Mouse (Mus musculus) heart, embryonic 16.5 days (tissue): ENCODE measurements at regions not wholly inside any gene's neighbourhood (a gene's known extent, or its start where the extent isn't known, plus 50 kb on each side); places are given as distances from the start of the nearest gene placed in this dataset.

Source experiments
- ATAC-seq: fragments of 200-750 bp; cut with Nextera tagmentation; replicated peaks from 2 replicates; pipeline ENCODE4 v1.8.0; 2017; ENCODE audit warnings: moderate number of reproducible peaks; ENCODE audit not compliant: insufficient read depth, low FRiP score; ENCODE audit errors: extremely low read depth
- H3K27ac ChIP-seq: fragments of 300-500 bp; sonication (generic); 2 replicates; pipeline ENCODE4 v1.5.1; 2014; ENCODE audit warnings: mild to moderate bottlenecking, low read length, control low read depth, moderate library complexity
- H3K27me3 ChIP-seq: fragments of 300-500 bp; sonication (generic); 2 replicates; pipeline ENCODE4 v1.6.1; 2014; ENCODE audit warnings: low read length, mixed read lengths; ENCODE audit not compliant: control insufficient read depth, insufficient read depth
- H3K36me3 ChIP-seq: fragments of 300-500 bp; sonication (generic); 2 replicates; pipeline ENCODE4 v1.6.1; 2014; ENCODE audit not compliant: control insufficient read depth, insufficient read depth
- H3K4me1 ChIP-seq: fragments of 300-500 bp; sonication (generic); 2 replicates; pipeline ENCODE4 v1.6.1; 2014; ENCODE audit warnings: low read length, mixed read lengths; ENCODE audit not compliant: control insufficient read depth, insufficient read depth
- H3K4me2 ChIP-seq: fragments of 300-500 bp; sonication (generic); 2 replicates; pipeline ENCODE4 v1.6.1; 2014; ENCODE audit warnings: low read depth, mild to moderate bottlenecking, control low read depth, low read length
- H3K4me3 ChIP-seq: fragments of 300-500 bp; sonication (generic); 2 replicates; pipeline ENCODE4 v1.5.1; 2014; ENCODE audit warnings: mild to moderate bottlenecking, control low read depth, low read length
- H3K9ac ChIP-seq: fragments of 300-500 bp; sonication (generic); 2 replicates; pipeline ENCODE4 v1.6.1; 2014; ENCODE audit warnings: low read length, control low read depth
- H3K9me3 ChIP-seq: fragments of 300-500 bp; sonication (generic); replicated peaks from 2 replicates; pipeline ENCODE4 v1.6.1; 2016; ENCODE audit warnings: low read length; ENCODE audit not compliant: control insufficient read depth
- WGBS: fragments of 180-500 bp; shearing (Covaris S2); extraction: QIAGEN DNeasy Blood & Tissue Kit; methylation state at CpG from one replicate; pipeline ENCODE4 v1.1.7; 2014; 5-methylcytosine and 5-hydroxymethylcytosine counted together

GRCm38 (mm10) chr11:63211501-63211900 lies 82.7 kb downstream of the Pmp22 start:
- Histone ChIP-seq H3K9ac (no peak overlapping the region), H3K27ac (no peak overlapping the region), H3K9me3 (peaks cover 4% of the 10 kb centered on the region; the same call in 1 of the 2 replicates), H3K4me1 (peaks cover 13% of the 10 kb centered on the region), H3K27me3 (no peaks in the 10 kb centered on the region), H3K4me2 (no peak overlapping the region), H3K36me3 (no peaks in the 10 kb centered on the region), H3K4me3 (no peak overlapping the region)
- no peak for ATAC-seq
- WGBS = 83% methylated on average over 4 of the region's 4 CpGs

GRCm38 (mm10) chr11:63213043-63213442 lies 84.3 kb downstream of the Pmp22 start:
- Histone ChIP-seq H3K4me2 (no peak overlapping the region), H3K9me3 (peaks cover 4% of the 10 kb centered on the region; the same call in 1 of the 2 replicates), H3K27me3 (no peaks in the 10 kb centered on the region), H3K4me1 (peaks cover 13% of the 10 kb centered on the region), H3K36me3 (no peaks in the 10 kb centered on the region), H3K27ac (no peak overlapping the region), H3K9ac (no peak overlapping the region), H3K4me3 (no peak overlapping the region)
- WGBS = 12% methylated on average over 6 of the region's 6 CpGs
- no peak for ATAC-seq

GRCm38 (mm10) chr11:63213901-63214425 lies 85.2 kb downstream of the Pmp22 start:
- Histone ChIP-seq H3K36me3 (no peaks in the 10 kb centered on the region), H3K9ac (no peak overlapping the region), H3K27ac (no peak overlapping the region), H3K27me3 (no peaks in the 10 kb centered on the region), H3K9me3 (peaks cover 4% of the 10 kb centered on the region; the same call in 1 of the 2 replicates), H3K4me2 (peak overlapping the region; percentile 30; the same call in 1 of the 2 replicates), H3K4me1 (peaks cover 13% of the 10 kb centered on the region), H3K4me3 (no peak overlapping the region)
- no peak; the same call in 1 of the 2 replicates for ATAC-seq
- 40% methylated on average over 19 of the region's 19 CpGs for WGBS

GRCm38 (mm10) chr11:63215993-63216392 lies 87.2 kb downstream of the Pmp22 start:
- no peak overlapping the region for H3K4me2 ChIP-seq
- no peak overlapping the region for H3K4me3 ChIP-seq
- H3K27me3 ChIP-seq = no peaks in the 10 kb centered on the region
- H3K36me3 ChIP-seq = no peaks in the 10 kb centered on the region
- H3K27ac ChIP-seq = peak overlapping the region; percentile 61; the same call in 1 of the 2 replicates
- WGBS = 76% methylated on average over 2 of the region's 2 CpGs
- ATAC-seq = no peak
- H3K9me3 ChIP-seq = peaks cover 4% of the 10 kb centered on the region; the same call in 1 of the 2 replicates
- H3K4me1 ChIP-seq = peaks cover 22% of the 10 kb centered on the region
- no peak overlapping the region for H3K9ac ChIP-seq

- Histone ChIP-seq H3K27me3 (no peaks in the 10 kb centered on the region), H3K9ac (no peak overlapping the region), H3K4me3 (no peak overlapping the region), H3K27ac (no peak overlapping the region), H3K9me3 (peaks cover 4% of the 10 kb centered on the region; the same call in 1 of the 2 replicates), H3K36me3 (no peaks in the 10 kb centered on the region), H3K4me1 (peaks cover 22% of the 10 kb centered on the region), H3K4me2 (no peak overlapping the region)
- 64% methylated on average over 3 of the region's 3 CpGs for WGBS
- no peak for ATAC-seq
Measured at GRCm38 (mm10) chr11:63217049-63217448, 88.3 kb downstream of the Pmp22 start.

- Histone ChIP-seq H3K9me3 (no peaks in the 10 kb centered on the region), H3K27me3 (no peaks in the 10 kb centered on the region), H3K9ac (no peak overlapping the region), H3K4me3 (no peak overlapping the region), H3K4me1 (no peaks in the 10 kb centered on the region), H3K4me2 (no peak overlapping the region), H3K27ac (no peak overlapping the region), H3K36me3 (no peaks in the 10 kb centered on the region)
- ATAC-seq = no peak
- WGBS = 86% methylated on average over 3 of the region's 3 CpGs
Measured at GRCm38 (mm10) chr11:63226471-63226870, 97.7 kb downstream of the Pmp22 start.

GRCm38 (mm10) chr11:63230786-63231185 lies 102.0 kb downstream of the Pmp22 start:
- WGBS = 82% methylated on average over 6 of the region's 6 CpGs

GRCm38 (mm10) chr11:63233172-63233966 lies 104.6 kb downstream of the Pmp22 start:
- 75% methylated on average over 13 of the region's 13 CpGs for WGBS
- Histone ChIP-seq H3K4me2 (no peak overlapping the region), H3K9me3 (no peaks in the 10 kb centered on the region), H3K36me3 (no peaks in the 10 kb centered on the region), H3K4me1 (no peaks in the 10 kb centered on the region), H3K27me3 (no peaks in the 10 kb centered on the region), H3K9ac (no peak overlapping the region), H3K27ac (no peak overlapping the region), H3K4me3 (no peak overlapping the region)
- ATAC-seq = no peak

More at GRCm38 (mm10) chr11:63230786-63231185, 102.0 kb downstream of the Pmp22 start:
- Histone ChIP-seq H3K9me3 (no peaks in the 10 kb centered on the region), H3K4me2 (no peak overlapping the region), H3K9ac (no peak overlapping the region), H3K36me3 (no peaks in the 10 kb centered on the region), H3K4me1 (no peaks in the 10 kb centered on the region), H3K4me3 (no peak overlapping the region), H3K27ac (no peak overlapping the region), H3K27me3 (no peaks in the 10 kb centered on the region)
- ATAC-seq = no peak

GRCm38 (mm10) chr11:63234481-63234880 lies 105.7 kb downstream of the Pmp22 start:
- Histone ChIP-seq H3K4me2 (no peak overlapping the region), H3K4me3 (no peak overlapping the region), H3K9ac (no peak overlapping the region), H3K9me3 (no peaks in the 10 kb centered on the region), H3K27ac (no peak overlapping the region), H3K27me3 (no peaks in the 10 kb centered on the region), H3K36me3 (no peaks in the 10 kb centered on the region), H3K4me1 (no peaks in the 10 kb centered on the region)
- no peak for ATAC-seq
- 79% methylated on average over 6 of the region's 6 CpGs for WGBS
